Mouse (Mus musculus): ENCODE results near the gene Cby1.

Gene Cby1

DNA sequence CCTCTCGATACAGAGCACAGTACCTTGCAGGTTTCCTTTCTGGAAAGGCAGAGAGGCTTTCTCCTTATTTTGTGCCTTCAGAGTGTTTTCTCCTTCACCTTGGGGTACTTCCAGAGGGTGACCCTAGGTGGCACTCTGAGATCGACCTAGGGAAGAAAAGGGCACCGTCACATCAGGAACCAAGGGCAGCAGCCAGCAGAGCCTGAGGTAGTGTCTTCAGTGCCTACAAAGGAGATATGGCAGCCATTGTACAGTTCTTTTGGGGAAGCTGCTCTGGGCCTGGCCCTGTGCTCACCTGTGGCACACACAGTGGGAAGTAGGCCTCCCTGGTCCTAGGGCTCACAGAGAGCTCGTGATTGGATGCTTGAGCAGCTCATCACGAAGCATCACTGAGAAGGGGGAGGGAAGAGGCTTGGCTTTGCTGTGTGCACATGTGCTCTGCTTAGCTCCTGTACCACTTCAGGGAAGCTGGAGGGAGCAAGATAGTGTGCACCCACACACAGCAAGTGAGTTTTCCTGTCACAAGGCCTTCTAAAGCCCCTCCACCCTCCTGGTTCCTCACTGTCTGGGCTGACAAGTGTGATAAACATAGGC is 49.3 kb downstream of the Cby1 start:
- no peak for DNase-seq (ENCODE audit: low spot score)

GRCm38 (mm10) chr15:79715646-79716045 is 56.6 kb downstream of the Cby1 start:
- DNase-seq (ENCODE audit: low spot score) = no peak

DNA sequence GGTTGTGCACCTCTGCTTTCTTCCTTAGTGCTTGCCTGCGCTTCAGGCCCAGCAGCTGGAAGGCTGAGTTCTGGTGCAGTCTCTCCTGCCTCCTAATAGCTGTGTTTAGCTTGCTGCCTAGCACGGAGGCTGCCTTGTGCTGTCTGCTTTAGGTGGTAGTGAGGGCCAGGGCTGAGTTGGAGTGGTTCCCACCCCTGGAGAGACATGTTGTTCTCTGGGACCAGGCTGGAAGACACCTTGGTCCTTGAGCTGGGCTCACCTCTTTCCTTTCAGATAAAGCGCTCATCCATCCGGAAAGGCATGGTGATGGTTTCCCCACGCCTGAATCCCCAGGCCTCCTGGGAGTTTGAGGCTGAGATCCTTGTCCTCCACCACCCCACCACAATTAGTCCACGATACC is 57.7 kb downstream of the Cby1 start:
- no peak for DNase-seq (ENCODE audit: low spot score)
